Mouse (Mus musculus): ENCODE measurements around the gene Gdpd3. TPM values are rescaled to one million over a fixed set of nuclear protein-coding genes. Genes with fewer than 3 reads are reported as not detected.

Gdpd3 gene
- polyA plus RNA-seq, 1 experiment from 2014 or later = 1.9 TPM

- no peak overlapping the region for H3K4me2 ChIP-seq (ENCODE audit: low read depth, low read length, severe bottlenecking)
- H3K27ac ChIP-seq (ENCODE audit: low read depth, low read length) = no peak overlapping the region
- peaks cover 29% of the 10 kb centered on the region for H3K4me1 ChIP-seq (replicated peaks; ENCODE audit: control insufficient read depth, insufficient read depth, low read length)
- no peaks in the 10 kb centered on the region for H3K9me3 ChIP-seq (ENCODE audit: control insufficient read depth, low read length)
- H3K9ac ChIP-seq (ENCODE audit: low read length) = no peak overlapping the region
- 82% methylated on average over 16 of the region's 16 CpGs for WGBS
- DNase-seq (ENCODE audit: low spot score) (no peak), ATAC-seq (replicated peaks; ENCODE audit: low FRiP score) (no peak)
- H3K4me3 ChIP-seq (ENCODE audit: low read depth, low read length) = no peak overlapping the region
- peaks cover 8% of the 10 kb centered on the region; the same call in 1 of the 2 replicates for H3K36me3 ChIP-seq (ENCODE audit: control insufficient read depth, insufficient read depth, low read length)
- no peaks in the 10 kb centered on the region for H3K27me3 ChIP-seq (ENCODE audit: control insufficient read depth, insufficient read depth, low read length)
These were observed 29.5 kb downstream of the Gdpd3 start for GRCm38 (mm10) chr7:126795387-126796317.

- Histone ChIP-seq H3K27me3 (ENCODE audit: control insufficient read depth, insufficient read depth, low read length) (no peaks in the 10 kb centered on the region), H3K4me2 (ENCODE audit: low read depth, low read length, severe bottlenecking) (no peak overlapping the region), H3K9ac (ENCODE audit: low read length) (no peak overlapping the region; the same call in 1 of the 2 replicates), H3K27ac (ENCODE audit: low read depth, low read length) (no peak overlapping the region), H3K4me1 (replicated peaks; ENCODE audit: control insufficient read depth, insufficient read depth, low read length) (peaks cover 30% of the 10 kb centered on the region), H3K9me3 (ENCODE audit: control insufficient read depth, low read length) (no peaks in the 10 kb centered on the region), H3K4me3 (ENCODE audit: low read depth, low read length) (no peak overlapping the region), H3K36me3 (ENCODE audit: control insufficient read depth, insufficient read depth, low read length) (peaks cover 8% of the 10 kb centered on the region; the same call in 1 of the 2 replicates)
- WGBS = 81% methylated on average over 8 of the region's 8 CpGs
- no peak for DNase-seq (ENCODE audit: low spot score)
- no peak for ATAC-seq (replicated peaks; ENCODE audit: low FRiP score)
These were observed 30.3 kb downstream of the Gdpd3 start for GRCm38 (mm10) chr7:126796350-126796932.

- Histone ChIP-seq H3K4me3 (ENCODE audit: low read depth, low read length) (peak within 1 kb of the TSS; percentile 68), H3K36me3 (ENCODE audit: control insufficient read depth, insufficient read depth, low read length) (peaks cover 8% of the 10 kb centered on the region; the same call in 1 of the 2 replicates), H3K9ac (ENCODE audit: low read length) (peak within 1 kb of the TSS; percentile 86), H3K4me2 (ENCODE audit: low read depth, low read length, severe bottlenecking) (peak within 1 kb of the TSS; percentile 97), H3K27me3 (ENCODE audit: control insufficient read depth, insufficient read depth, low read length) (no peaks in the 10 kb centered on the region), H3K27ac (ENCODE audit: low read depth, low read length) (peak within 1 kb of the TSS; percentile 82), H3K4me1 (replicated peaks; ENCODE audit: control insufficient read depth, insufficient read depth, low read length) (peaks cover 30% of the 10 kb centered on the region), H3K9me3 (ENCODE audit: control insufficient read depth, low read length) (no peaks in the 10 kb centered on the region)
- WGBS = 43% methylated on average over 21 of the region's 21 CpGs
- ATAC-seq (replicated peaks; ENCODE audit: low FRiP score) (no peak), DNase-seq (ENCODE audit: low spot score) (no peak)
These were observed 31.4 kb downstream of the Gdpd3 start, which contains the start of gene Fam57b for GRCm38 (mm10) chr7:126797411-126798126. Gene Fam57b (plus strand): TSS chr7:126797668.

GRCm38 (mm10) chr7:126798127-126799049 is 32.3 kb downstream of the Gdpd3 start:
- Histone ChIP-seq H3K9me3 (ENCODE audit: control insufficient read depth, low read length) (no peaks in the 10 kb centered on the region), H3K4me1 (replicated peaks; ENCODE audit: control insufficient read depth, insufficient read depth, low read length) (peaks cover 30% of the 10 kb centered on the region), H3K36me3 (ENCODE audit: control insufficient read depth, insufficient read depth, low read length) (peaks cover 8% of the 10 kb centered on the region; the same call in 1 of the 2 replicates), H3K4me3 (ENCODE audit: low read depth, low read length) (peak overlapping the region; percentile 68), H3K27me3 (ENCODE audit: control insufficient read depth, insufficient read depth, low read length) (no peaks in the 10 kb centered on the region), H3K27ac (ENCODE audit: low read depth, low read length) (peak overlapping the region; percentile 82), H3K9ac (ENCODE audit: low read length) (peak overlapping the region; percentile 86), H3K4me2 (ENCODE audit: low read depth, low read length, severe bottlenecking) (peak overlapping the region; percentile 97)
- no peak for DNase-seq (ENCODE audit: low spot score)
- WGBS = under 1% methylated on average over 40 of the region's 40 CpGs
- ATAC-seq (replicated peaks; ENCODE audit: low FRiP score) = no peak

GRCm38 (mm10) chr7:126799050-126799467 is 32.9 kb downstream of the Gdpd3 start:
- peak overlapping the region; percentile 86 for H3K9ac ChIP-seq (ENCODE audit: low read length)
- H3K4me3 ChIP-seq (ENCODE audit: low read depth, low read length) = peak overlapping the region; percentile 68
- no peaks in the 10 kb centered on the region for H3K9me3 ChIP-seq (ENCODE audit: control insufficient read depth, low read length)
- H3K4me1 ChIP-seq (replicated peaks; ENCODE audit: control insufficient read depth, insufficient read depth, low read length) = peaks cover 30% of the 10 kb centered on the region
- ATAC-seq (replicated peaks; ENCODE audit: low FRiP score) (peak; percentile 94), DNase-seq (ENCODE audit: low spot score) (peak; percentile 99)
- WGBS = under 1% methylated on average over 36 of the region's 36 CpGs
- peak overlapping the region; percentile 92 for H3K27ac ChIP-seq (ENCODE audit: low read depth, low read length)
- H3K36me3 ChIP-seq (ENCODE audit: control insufficient read depth, insufficient read depth, low read length) = peaks cover 11% of the 10 kb centered on the region; the same call in 1 of the 2 replicates
- H3K27me3 ChIP-seq (ENCODE audit: control insufficient read depth, insufficient read depth, low read length) = no peaks in the 10 kb centered on the region
- peak overlapping the region; percentile 97 for H3K4me2 ChIP-seq (ENCODE audit: low read depth, low read length, severe bottlenecking)

GRCm38 (mm10) chr7:126799468-126800268 is 33.5 kb downstream of the Gdpd3 start:
- Histone ChIP-seq H3K27me3 (ENCODE audit: control insufficient read depth, insufficient read depth, low read length) (no peaks in the 10 kb centered on the region), H3K27ac (ENCODE audit: low read depth, low read length) (peak overlapping the region; percentile 92), H3K4me1 (replicated peaks; ENCODE audit: control insufficient read depth, insufficient read depth, low read length) (peaks cover 30% of the 10 kb centered on the region), H3K36me3 (ENCODE audit: control insufficient read depth, insufficient read depth, low read length) (peaks cover 12% of the 10 kb centered on the region; the same call in 1 of the 2 replicates), H3K4me2 (ENCODE audit: low read depth, low read length, severe bottlenecking) (peak overlapping the region; percentile 79), H3K9me3 (ENCODE audit: control insufficient read depth, low read length) (no peaks in the 10 kb centered on the region), H3K9ac (ENCODE audit: low read length) (peak overlapping the region; percentile 74), H3K4me3 (ENCODE audit: low read depth, low read length) (peak overlapping the region; percentile 68)
- no peak for DNase-seq (ENCODE audit: low spot score)
- ATAC-seq (replicated peaks; ENCODE audit: low FRiP score) = peak; percentile 92
- WGBS = under 1% methylated on average over 38 of the region's 38 CpGs

GRCm38 (mm10) chr7:126800269-126801056 is 34.3 kb downstream of the Gdpd3 start:
- H3K9ac ChIP-seq (ENCODE audit: low read length) = peak overlapping the region; percentile 74
- peaks cover 30% of the 10 kb centered on the region for H3K4me1 ChIP-seq (replicated peaks; ENCODE audit: control insufficient read depth, insufficient read depth, low read length)
- no peaks in the 10 kb centered on the region for H3K9me3 ChIP-seq (ENCODE audit: control insufficient read depth, low read length)
- no peaks in the 10 kb centered on the region for H3K27me3 ChIP-seq (ENCODE audit: control insufficient read depth, insufficient read depth, low read length)
- H3K4me2 ChIP-seq (ENCODE audit: low read depth, low read length, severe bottlenecking) = peak overlapping the region; percentile 79
- peaks cover 11% of the 10 kb centered on the region; the same call in 1 of the 2 replicates for H3K36me3 ChIP-seq (ENCODE audit: control insufficient read depth, insufficient read depth, low read length)
- ATAC-seq (replicated peaks; ENCODE audit: low FRiP score) (no peak), DNase-seq (ENCODE audit: low spot score) (no peak)
- peak overlapping the region; percentile 92 for H3K27ac ChIP-seq (ENCODE audit: low read depth, low read length)
- H3K4me3 ChIP-seq (ENCODE audit: low read depth, low read length) = peak overlapping the region; percentile 68; the same call in 1 of the 2 replicates
- 49% methylated on average over 5 of the region's 5 CpGs for WGBS

Measured in forebrain, embryonic 11.5 days (tissue).